Mouse (Mus musculus) heart, adult 2 months (tissue): Measurements from ENCODE around the gene Hist1h2ap.

Source experiments
- CTCF ChIP-seq: fragments of 200-600 bp; IDR thresholded peaks from 2 replicates; pipeline ENCODE4 v1.8.1; 2022; ENCODE audit warnings: antibody characterized with exemption, mild to moderate bottlenecking, moderate library complexity
- EP300 ChIP-seq: fragments of 200-500 bp; IDR thresholded peaks from 2 replicates; pipeline ENCODE4 v1.6.1; 2011; ENCODE audit warnings: low read depth, low read length, control low read depth; ENCODE audit not compliant: insufficient read depth
- POLR2A ChIP-seq: fragments of 200-500 bp; IDR thresholded peaks from 2 replicates; pipeline ENCODE4 v1.6.1; 2011; ENCODE audit warnings: mild to moderate bottlenecking, low read depth, low read length, control low read depth; ENCODE audit not compliant: insufficient read depth

- TF ChIP-seq CTCF (no peak), POLR2A (no peak), EP300 (no peak)
Observed at GRCm38 (mm10) chr13:21787760-21788593, 45.3 kb downstream of the Hist1h2ap start.
